Mouse (Mus musculus): ENCODE data around the gene Gpc5.

Gene Gpc5

DNA sequence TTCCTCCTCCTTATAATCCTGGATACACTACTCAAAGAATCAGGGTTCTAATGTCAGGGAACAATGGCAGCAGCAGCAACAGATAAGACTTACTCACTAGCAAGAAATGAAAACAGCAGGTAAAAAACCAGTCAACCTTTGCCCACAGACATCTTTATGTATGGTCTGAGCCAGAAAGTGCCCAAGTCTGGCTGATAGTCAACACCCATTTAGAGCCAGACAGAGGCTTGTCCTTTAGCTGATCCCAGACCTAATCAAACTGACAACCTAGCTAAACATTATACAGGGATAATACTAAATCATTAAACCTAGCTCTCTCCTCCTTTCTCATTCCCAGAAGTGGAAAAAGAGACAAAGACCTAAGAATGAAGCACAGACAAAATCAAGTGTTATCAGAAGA is 1225.5 kb downstream of the Gpc5 start:
- no peak for DNase-seq (ENCODE audit: low spot score)

DNA sequence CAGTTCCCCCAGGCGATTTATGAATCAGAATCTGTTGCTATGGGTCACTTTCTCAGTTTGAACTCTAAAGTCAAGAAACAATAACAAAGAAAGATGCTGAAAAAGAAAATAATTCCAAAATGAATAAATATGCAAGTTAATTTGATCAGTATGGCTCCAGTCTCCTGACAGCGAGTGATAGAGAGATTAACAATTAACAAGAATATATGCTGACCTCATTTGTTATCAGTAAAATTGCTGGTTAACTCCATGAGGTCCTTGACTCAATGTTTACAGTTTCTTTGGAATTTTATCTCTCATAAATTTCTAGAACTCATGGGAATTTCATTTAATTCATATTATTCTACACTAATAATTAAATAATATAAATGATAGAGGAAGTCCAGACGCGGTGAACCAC is 1244.2 kb downstream of the Gpc5 start:
- no peak for DNase-seq (ENCODE audit: low spot score)

DNA sequence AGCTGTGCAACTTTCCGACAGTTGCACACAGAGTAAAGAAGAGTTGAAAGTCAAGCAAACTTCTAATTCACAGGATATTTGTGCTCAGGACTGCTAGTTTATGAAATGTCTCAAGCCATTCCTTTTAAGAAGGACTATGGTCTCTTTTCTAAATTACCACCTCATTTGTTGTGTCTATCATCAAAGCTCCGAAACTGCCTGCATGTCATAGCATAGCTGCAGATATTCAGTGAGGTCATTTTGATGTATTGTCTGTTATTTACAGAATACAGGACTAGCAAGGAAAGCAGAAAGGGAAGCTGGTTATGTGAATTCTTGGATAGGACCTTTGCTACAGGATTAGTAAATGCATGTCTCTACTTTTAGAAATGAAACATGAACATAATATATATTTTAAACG is 1246.4 kb downstream of the Gpc5 start:
- no peak for DNase-seq (ENCODE audit: low spot score)

DNA sequence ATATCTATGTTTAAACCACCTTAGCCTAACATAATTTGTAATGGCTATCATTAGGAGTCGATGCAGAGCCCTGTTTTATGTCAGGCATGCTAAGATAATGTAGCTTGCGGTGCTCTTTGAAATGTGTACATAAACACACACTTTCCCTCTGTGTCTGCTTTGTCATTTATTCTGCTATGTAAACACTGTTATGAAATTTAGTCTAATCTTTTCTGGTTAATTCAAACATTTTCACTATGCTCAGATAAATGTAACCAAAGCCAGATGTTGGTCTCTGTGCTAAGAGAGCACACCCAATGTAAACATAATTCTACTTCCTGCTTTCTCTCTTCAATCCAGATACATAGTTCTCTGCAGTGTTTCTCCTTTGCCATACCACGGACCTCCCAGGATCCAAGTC is 1256.5 kb downstream of the Gpc5 start:
- no peak for DNase-seq (ENCODE audit: low spot score)

GRCm38 (mm10) chr14:116384602-116385001 is 1292.6 kb downstream of the Gpc5 start:
- DNase-seq (ENCODE audit: low spot score) = no peak

DNA sequence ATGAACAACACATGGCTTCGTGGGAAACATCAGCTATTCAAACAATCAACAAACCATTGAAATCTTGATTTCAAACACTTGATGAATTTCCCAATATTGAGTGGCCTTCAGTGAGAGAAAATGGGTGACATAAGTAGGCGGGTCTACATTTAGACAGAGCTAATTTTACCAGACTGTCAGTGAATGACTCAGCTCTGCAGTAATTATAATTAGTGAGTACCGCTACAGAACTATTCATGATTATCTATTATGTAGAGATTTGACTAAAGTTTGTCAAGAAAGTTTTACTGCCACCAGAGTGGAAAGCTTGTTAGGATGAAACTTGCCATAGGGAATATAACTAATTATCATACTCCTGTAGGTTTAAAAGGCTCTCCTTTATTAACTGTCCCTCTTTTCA is 1323.5 kb downstream of the Gpc5 start:
- DNase-seq (ENCODE audit: low spot score) = no peak

GRCm38 (mm10) chr14:116448219-116448618 is 1356.2 kb downstream of the Gpc5 start:
- no peak for DNase-seq (ENCODE audit: low spot score)

- DNase-seq (ENCODE audit: low spot score) = no peak
Observed at GRCm38 (mm10) chr14:116453356-116453755, 1361.3 kb downstream of the Gpc5 start.

- DNase-seq (ENCODE audit: low spot score) = no peak
Observed at GRCm38 (mm10) chr14:116456211-116456610, 1364.2 kb downstream of the Gpc5 start.

DNA sequence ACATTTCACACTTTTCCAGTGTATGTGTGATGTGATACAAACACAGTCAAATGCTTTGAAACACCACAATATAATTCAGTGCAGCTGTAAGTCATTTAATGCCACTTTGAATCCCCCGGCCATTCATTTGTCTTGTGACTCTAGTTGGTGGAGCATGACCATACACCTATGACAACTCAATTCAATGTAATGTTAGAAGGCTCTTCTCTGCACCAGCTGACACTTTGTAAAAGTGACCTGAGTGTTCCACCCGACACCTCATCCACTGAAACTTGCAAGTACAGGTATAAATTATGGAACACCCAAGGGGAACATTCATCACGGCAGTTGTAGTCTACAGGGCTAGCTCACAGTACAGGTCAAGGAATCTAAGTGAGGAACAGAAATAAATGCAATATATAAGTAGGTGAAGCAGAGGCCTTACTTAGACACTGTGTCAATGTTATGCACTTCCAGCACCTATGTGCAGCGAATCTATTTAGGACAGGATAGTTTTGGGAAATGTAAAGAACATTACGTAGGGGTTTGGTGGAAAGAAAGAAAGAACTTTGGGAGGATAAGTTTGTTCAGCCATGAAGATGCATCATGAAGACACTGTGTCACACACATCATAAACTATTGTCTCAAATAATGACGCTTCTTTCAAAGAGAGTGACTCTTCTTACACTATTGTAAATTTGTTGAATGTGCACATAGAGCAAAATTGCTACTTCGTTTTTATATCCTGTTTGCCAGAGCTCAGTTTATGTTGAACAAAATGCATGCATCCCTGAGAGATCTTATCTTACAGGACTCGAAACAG is 1381.6 kb downstream of the Gpc5 start:
- no peak for DNase-seq (ENCODE audit: low spot score)

- DNase-seq (ENCODE audit: low spot score) = no peak
Observed at GRCm38 (mm10) chr14:116494285-116494850, 1402.4 kb downstream of the Gpc5 start.

- DNase-seq (ENCODE audit: low spot score) = no peak
Observed at GRCm38 (mm10) chr14:116538216-116538615, 1446.2 kb downstream of the Gpc5 start.

DNA sequence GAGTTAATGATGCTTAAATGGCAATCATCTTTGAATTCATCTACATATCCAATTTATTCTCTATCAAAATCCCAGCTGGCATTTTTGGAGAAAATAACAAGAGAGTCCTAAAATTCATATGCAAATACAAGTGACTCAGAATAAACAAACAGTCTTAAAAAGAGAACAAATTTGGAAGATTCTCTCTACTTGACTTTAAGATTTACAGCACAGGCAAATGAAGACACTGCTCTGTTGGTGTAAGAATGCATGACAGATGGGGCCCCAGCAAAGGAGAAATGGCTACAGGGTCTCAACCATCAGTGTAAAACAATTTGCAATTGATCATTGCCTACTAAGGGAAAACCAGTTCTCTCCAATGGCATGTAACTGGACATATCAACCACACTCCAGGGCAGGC is 1451.7 kb downstream of the Gpc5 start:
- no peak for DNase-seq (ENCODE audit: low spot score)

DNA sequence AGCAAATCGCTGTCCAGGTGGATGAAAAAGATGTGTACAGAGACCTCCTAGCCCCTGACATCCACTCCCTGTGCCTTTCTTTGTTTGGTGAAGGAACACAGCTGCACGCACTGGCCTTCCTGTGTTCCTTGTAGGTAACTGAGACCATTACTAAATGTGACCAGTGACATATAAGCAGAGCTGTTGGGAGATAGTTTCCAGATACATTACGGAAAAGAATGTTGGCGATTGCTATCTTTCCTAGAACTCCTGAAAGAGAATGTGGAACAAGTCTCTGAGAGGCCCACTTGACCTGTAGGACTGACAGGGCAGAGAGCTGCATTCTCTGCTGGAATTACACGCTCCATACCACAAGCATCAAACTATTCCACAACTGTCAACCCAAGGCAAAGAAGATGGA is 1459.4 kb downstream of the Gpc5 start:
- DNase-seq (ENCODE audit: low spot score) = no peak

DNA sequence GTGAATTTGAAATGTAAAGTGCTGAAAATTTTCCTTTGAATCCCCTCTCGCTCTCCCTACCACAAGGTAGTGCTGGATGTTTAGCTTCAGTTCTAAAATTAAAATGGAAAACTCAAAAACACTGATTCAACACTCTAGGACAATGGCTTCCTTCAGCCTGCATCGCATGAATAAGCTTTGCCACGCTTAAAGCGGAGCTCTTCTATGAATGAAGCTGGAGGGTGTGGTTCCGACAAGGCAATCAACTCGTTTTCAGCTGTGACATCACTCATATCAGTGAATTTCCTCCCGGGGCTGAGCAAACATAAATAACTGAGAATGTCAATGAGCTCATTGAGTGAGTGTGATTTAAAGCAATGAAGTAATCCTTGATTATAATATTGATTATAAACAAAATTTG is 1461.3 kb downstream of the Gpc5 start:
- DNase-seq (ENCODE audit: low spot score) = no peak

- DNase-seq (ENCODE audit: low spot score) = no peak
Observed at GRCm38 (mm10) chr14:116558141-116558800, 1466.3 kb downstream of the Gpc5 start.

DNA sequence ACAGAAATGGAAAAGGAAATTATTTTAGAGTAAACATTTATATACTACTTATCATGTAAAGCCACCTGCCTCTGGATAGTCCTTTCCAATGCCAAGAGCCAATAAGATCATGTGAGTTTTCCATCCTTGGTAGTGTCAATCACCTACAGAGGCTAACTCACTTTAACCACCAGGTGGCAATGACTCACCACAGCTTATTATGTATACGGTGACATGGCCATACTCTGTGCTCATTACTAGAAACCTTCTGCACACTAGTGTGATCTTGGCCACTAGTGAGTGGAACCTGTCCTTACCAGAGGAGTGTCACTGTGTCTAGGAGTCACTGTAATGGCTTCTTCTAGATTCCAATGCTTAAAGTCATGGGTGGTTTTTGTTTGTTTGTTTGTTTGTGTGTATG is 1468.0 kb downstream of the Gpc5 start:
- DNase-seq (ENCODE audit: low spot score) = peak; percentile 4

All from urinary bladder, postnatal 14 days (tissue).